Mouse (Mus musculus) liver, adult 2 months (tissue): ENCODE measurements around the gene Kdm3a.

Experiments
- CTCF ChIP-seq: fragments of 200-500 bp; IDR thresholded peaks from 2 replicates; pipeline ENCODE4 v1.5.1; 2011; ENCODE audit warnings: low read depth, low read length, control low read depth
- POLR2A ChIP-seq: fragments of 200-500 bp; IDR thresholded peaks from 2 replicates; pipeline ENCODE4 v1.6.1; 2011; ENCODE audit warnings: low read length, control low read depth; ENCODE audit not compliant: insufficient read depth; ENCODE audit errors: extremely low read depth

- no peak for TF ChIP-seq POLR2A
- no peak for TF ChIP-seq CTCF
Measured at GRCm38 (mm10) chr6:71583198-71583597, 49.6 kb downstream of the Kdm3a start.
